Mouse (Mus musculus) MEL (cell line): Measurements from ENCODE around the gene Rims1. TPM values are rescaled to one million over a fixed set of nuclear protein-coding genes. Genes with fewer than 3 reads are reported as not detected.

Source experiments
- DNase-seq: peaks from one replicate; pipeline ENCODE4 v3.0.0; 2011; ENCODE audit warnings: low read depth, low spot score
- H3K27ac ChIP-seq: 2 replicates; pipeline ENCODE4 v1.5.1; 2012; ENCODE audit warnings: low read depth, mild to moderate bottlenecking, control low read depth, low read length, moderate library complexity; ENCODE audit not compliant: control insufficient read depth
- H3K27me3 ChIP-seq, 2 experiments: fragments of 150-350 bp in 1 of 2; sonication (generic) in 1 of 2; 2 replicates each; pipeline ENCODE4 v1.6.1; 2012; ENCODE audit warnings: low read length in 2 of 2, mild to moderate bottlenecking in 2 of 2, improper control_type of control experiment in 1 of 2, moderate library complexity in 1 of 2; ENCODE audit not compliant: insufficient read depth in 2 of 2, control insufficient read depth in 1 of 2
- H3K36me3 ChIP-seq, 2 experiments: 2 replicates each; pipeline ENCODE4 v1.6.1; 2012 to 2014; ENCODE audit warnings: low read length in 2 of 2, improper control_type of control experiment in 1 of 2, inconsistent platforms in 1 of 2, mild to moderate bottlenecking in 1 of 2; ENCODE audit not compliant: insufficient read depth in 2 of 2, control insufficient read depth in 1 of 2
- H3K4me1 ChIP-seq, 2 experiments: fragments of 150-350 bp in 1 of 2; sonication (generic) in 1 of 2; 2 replicates each; pipeline ENCODE4 v1.6.1; 2012; ENCODE audit warnings: low read length in 2 of 2, improper control_type of control experiment in 1 of 2, mild to moderate bottlenecking in 1 of 2; ENCODE audit not compliant: insufficient read depth in 2 of 2, control insufficient read depth in 1 of 2
- H3K4me3 ChIP-seq, 2 experiments: fragments of 150-350 bp in 1 of 2; sonication (generic) in 1 of 2; 2 replicates each; pipeline ENCODE4 v1.5.1; 2012; ENCODE audit warnings: low read depth in 2 of 2, low read length in 2 of 2, mild to moderate bottlenecking in 2 of 2, moderate library complexity in 2 of 2, control low read depth in 1 of 2, improper control_type of control experiment in 1 of 2; ENCODE audit not compliant: control insufficient read depth in 1 of 2, insufficient read depth in 1 of 2
- H3K79me2 ChIP-seq: 2 replicates; pipeline ENCODE4 v1.6.1; 2012; ENCODE audit warnings: mild to moderate bottlenecking, low read length, moderate library complexity; ENCODE audit not compliant: control insufficient read depth, poor library complexity, insufficient read depth
- H3K9ac ChIP-seq: 2 replicates; pipeline ENCODE4 v1.6.1; 2012; ENCODE audit warnings: low read depth, mild to moderate bottlenecking, control low read depth, low read length, moderate library complexity; ENCODE audit not compliant: control insufficient read depth, poor library complexity, severe bottlenecking
- H3K9me3 ChIP-seq: fragments of 150-350 bp; sonication (generic); replicated peaks from 2 replicates; pipeline ENCODE4 v1.6.1; 2012; ENCODE audit warnings: mild to moderate bottlenecking, low read length, improper control_type of control experiment, moderate library complexity; ENCODE audit not compliant: insufficient read depth
- CHD2 ChIP-seq: IDR thresholded peaks from 2 replicates; pipeline ENCODE4 v1.6.1; 2011; ENCODE audit warnings: low read length, improper control_type of control experiment
- CTCF ChIP-seq, 3 experiments: IDR thresholded peaks in 2 of 3; conservative IDR thresholded peaks in 1 of 3; 2 replicates each; pipeline ENCODE4 v1.5.1; 2011 to 2012; ENCODE audit warnings: low read length in 3 of 3, low read depth in 2 of 3, mild to moderate bottlenecking in 2 of 3, improper control_type of control experiment in 1 of 3, inconsistent platforms in 1 of 3, mixed read lengths in 1 of 3, moderate library complexity in 1 of 3; ENCODE audit not compliant: control insufficient read depth in 1 of 3, insufficient read depth in 1 of 3, poor library complexity in 1 of 3, severe bottlenecking in 1 of 3
- E2F4 ChIP-seq: IDR thresholded peaks from 2 replicates; pipeline ENCODE4 v1.6.1; 2011; ENCODE audit warnings: low read depth, low read length, improper control_type of control experiment, borderline replicate concordance
- ELF1 ChIP-seq: IDR thresholded peaks from 2 replicates; pipeline ENCODE4 v1.6.1; 2014; ENCODE audit warnings: low read depth, mild to moderate bottlenecking, inconsistent platforms, low read length, improper control_type of control experiment, moderate library complexity
- GATA1 ChIP-seq: IDR thresholded peaks from 2 replicates; pipeline ENCODE4 v1.6.1; 2011; ENCODE audit warnings: low read depth, low read length, improper control_type of control experiment
- HCFC1 ChIP-seq: IDR thresholded peaks from 2 replicates; pipeline ENCODE4 v1.6.1; 2012; ENCODE audit warnings: low read depth, mild to moderate bottlenecking, inconsistent platforms, low read length, improper control_type of control experiment, moderate library complexity
- JUND ChIP-seq: IDR thresholded peaks from 2 replicates; pipeline ENCODE4 v1.6.1; 2011; ENCODE audit warnings: low read depth, mild to moderate bottlenecking, improper control_type of control experiment, low read length
- MAFK ChIP-seq: IDR thresholded peaks from 2 replicates; pipeline ENCODE4 v1.6.1; 2011; ENCODE audit warnings: low read depth, mild to moderate bottlenecking, low read length, improper control_type of control experiment, borderline replicate concordance
- MAZ ChIP-seq: IDR thresholded peaks from 2 replicates; pipeline ENCODE4 v1.6.1; 2012; ENCODE audit warnings: low read depth, mild to moderate bottlenecking, inconsistent platforms, low read length, improper control_type of control experiment
- MXI1 ChIP-seq: IDR thresholded peaks from 2 replicates; pipeline ENCODE4 v1.6.1; 2011; ENCODE audit warnings: mild to moderate bottlenecking, low read depth, low read length, improper control_type of control experiment
- MYC ChIP-seq: IDR thresholded peaks from 2 replicates; pipeline ENCODE4 v1.6.1; 2011; ENCODE audit warnings: low read depth, mild to moderate bottlenecking, low read length, improper control_type of control experiment, moderate library complexity
- NELFE ChIP-seq: IDR thresholded peaks from 2 replicates; pipeline ENCODE4 v1.6.1; 2011; ENCODE audit warnings: low read depth, low read length, improper control_type of control experiment
- POLR2AphosphoS5 ChIP-seq: IDR thresholded peaks from 2 replicates; pipeline ENCODE4 v1.6.1; 2012; ENCODE audit warnings: low read depth, borderline replicate concordance, mild to moderate bottlenecking, inconsistent platforms, low read length, moderate library complexity, mixed read lengths
- RCOR1 ChIP-seq: IDR thresholded peaks from 2 replicates; pipeline ENCODE4 v1.6.1; 2012; ENCODE audit warnings: low read depth, mild to moderate bottlenecking, inconsistent platforms, low read length, improper control_type of control experiment
- SMC3 ChIP-seq: IDR thresholded peaks from 2 replicates; pipeline ENCODE4 v1.6.1; 2011; ENCODE audit warnings: low read depth, low read length, improper control_type of control experiment
- TBP ChIP-seq: IDR thresholded peaks from 2 replicates; pipeline ENCODE4 v1.8.0; 2011; ENCODE audit warnings: low read depth, low read length, improper control_type of control experiment
- USF1 ChIP-seq: IDR thresholded peaks from 2 replicates; pipeline ENCODE4 v1.6.1; 2014; ENCODE audit warnings: low read depth, mild to moderate bottlenecking, inconsistent platforms, low read length, improper control_type of control experiment, moderate library complexity
- USF2 ChIP-seq, 2 experiments: IDR thresholded peaks; 2 replicates each; pipeline ENCODE4 v1.6.1; 2011 to 2012; ENCODE audit warnings: improper control_type of control experiment in 2 of 2, low read length in 2 of 2, borderline replicate concordance in 1 of 2, inconsistent platforms in 1 of 2, low read depth in 1 of 2, mild to moderate bottlenecking in 1 of 2; ENCODE audit not compliant: insufficient read depth in 1 of 2
- ZKSCAN1 ChIP-seq: IDR thresholded peaks from 2 replicates; pipeline ENCODE4 v1.6.1; 2012; ENCODE audit warnings: low read depth, mild to moderate bottlenecking, inconsistent platforms, low read length, improper control_type of control experiment, moderate library complexity
- ZMIZ1 ChIP-seq: IDR thresholded peaks from 2 replicates; pipeline ENCODE4 v1.6.1; 2012; ENCODE audit warnings: low read depth, mild to moderate bottlenecking, inconsistent platforms, low read length, improper control_type of control experiment, moderate library complexity
- polyA plus RNA-seq, 2 experiments: library from polyadenylated mRNA; stranded (reverse) in 1 of 2; unstranded in 1 of 2; fragments of >175 nt in 1 of 2; fragments of >200 nt in 1 of 2; gene quantifications; 2 replicates each; pipeline versions ENCODE4 v1.2.1 to v1.2.4; 2012; ENCODE audit warnings: low replicate concordance in 2 of 2, low read depth in 1 of 2; ENCODE audit not compliant: insufficient read length in 2 of 2, insufficient read depth in 1 of 2, missing spikeins in 1 of 2
- total RNA-seq: library from RNA; depleted of rRNA; stranded (reverse); fragments of 300-350 nt; gene quantifications from 2 replicates; pipeline ENCODE4 v1.2.3, GENCODE M21; 2012

Rims1 gene
- total and polyA plus RNA-seq, 3 experiments: 0.31 TPM; not detected in 2

- Histone ChIP-seq H3K9ac (no peak overlapping the region), H3K4me1 (no peaks in the 10 kb centered on the region), H3K79me2 (no peaks in the 10 kb centered on the region), H3K27me3 (no peaks in the 10 kb centered on the region), H3K27ac (no peak overlapping the region), H3K9me3 (no peaks in the 10 kb centered on the region), H3K4me3 (no peak overlapping the region), H3K36me3 (no peaks in the 10 kb centered on the region)
- no peak for TF ChIP-seq MXI1
- TF ChIP-seq MYC: no peak
- TF ChIP-seq NELFE: no peak
- no peak for TF ChIP-seq JUND
- TF ChIP-seq HCFC1: no peak
- no peak for TF ChIP-seq CHD2
- TF ChIP-seq USF1: no peak
- TF ChIP-seq MAZ: no peak
- TF ChIP-seq CTCF (IDR thresholded peaks at IDR 0.05 in 2 of 3, conservative IDR thresholded peaks at IDR 0.05 in 1 of 3; ENCODE audit: control insufficient read depth in 1 of 3, insufficient read depth in 1 of 3, low read depth in 2 of 3, low read length in 3 of 3, poor library complexity in 1 of 3, severe bottlenecking in 1 of 3): no peak
- no peak for TF ChIP-seq E2F4
- TF ChIP-seq ELF1: no peak
- no peak for TF ChIP-seq RCOR1
- TF ChIP-seq GATA1: no peak
- no peak for TF ChIP-seq ZKSCAN1
- DNase-seq: no peak
Measured at GRCm38 (mm10) chr1:22797091-22797490, 8.7 kb downstream of the Rims1 start.

GRCm38 (mm10) chr1:22789391-22789909 is 16.3 kb downstream of the Rims1 start:
- Histone ChIP-seq H3K27me3 (no peaks in the 10 kb centered on the region), H3K79me2 (no peaks in the 10 kb centered on the region), H3K4me1 (no peaks in the 10 kb centered on the region), H3K9ac (no peak overlapping the region), H3K9me3 (no peaks in the 10 kb centered on the region), H3K27ac (no peak overlapping the region), H3K4me3 (no peak overlapping the region), H3K36me3 (no peaks in the 10 kb centered on the region)
- DNase-seq: no peak
- no peak for TF ChIP-seq USF2 (IDR thresholded peaks at IDR 0.05; ENCODE audit: borderline replicate concordance in 1 of 2, insufficient read depth in 1 of 2, low read depth in 1 of 2, low read length in 2 of 2)
- TF ChIP-seq ZMIZ1: no peak
- no peak for TF ChIP-seq RCOR1
- no peak for TF ChIP-seq GATA1
- TF ChIP-seq POLR2AphosphoS5: no peak
- no peak for TF ChIP-seq MYC
- TF ChIP-seq SMC3: no peak
- TF ChIP-seq MAFK: no peak
- no peak for TF ChIP-seq TBP
